Mouse (Mus musculus): Measurements from ENCODE around the gene Ap1g2.

Ap1g2 gene

DNA sequence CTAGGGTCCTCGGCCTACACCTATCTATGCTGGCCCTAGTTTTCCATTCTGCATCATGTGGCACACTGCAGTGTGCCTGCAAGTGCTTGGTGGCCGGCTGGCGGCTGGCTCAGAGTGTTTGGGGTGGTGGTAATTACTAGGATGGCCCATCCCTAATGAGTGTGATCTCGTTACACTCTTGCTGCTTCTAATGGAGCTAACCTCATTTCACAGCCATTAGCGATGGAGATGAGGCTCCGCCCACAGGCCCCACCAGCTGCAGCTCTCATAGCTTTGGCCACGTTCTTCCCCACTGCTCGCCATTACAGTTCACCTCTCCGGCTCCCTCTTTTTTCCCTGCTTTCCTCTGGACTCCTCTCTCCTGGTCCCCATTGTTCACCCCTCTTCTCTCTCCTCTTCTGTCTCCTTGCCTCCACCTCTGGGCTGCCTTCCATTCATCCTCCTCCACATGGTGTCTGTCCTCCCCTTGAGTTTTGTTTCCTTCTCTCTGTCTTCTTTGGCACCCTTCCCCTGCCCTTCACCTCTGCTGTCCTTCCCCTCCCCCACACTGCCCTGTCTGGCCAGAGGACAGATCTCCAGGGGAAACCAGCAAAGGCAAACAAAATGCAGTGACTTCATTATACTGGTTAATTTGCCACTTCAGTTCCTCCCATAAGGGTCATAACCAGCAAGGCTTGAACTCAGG, 20.9 kb downstream of the Ap1g2 start:
- DNase-seq = no peak

DNA sequence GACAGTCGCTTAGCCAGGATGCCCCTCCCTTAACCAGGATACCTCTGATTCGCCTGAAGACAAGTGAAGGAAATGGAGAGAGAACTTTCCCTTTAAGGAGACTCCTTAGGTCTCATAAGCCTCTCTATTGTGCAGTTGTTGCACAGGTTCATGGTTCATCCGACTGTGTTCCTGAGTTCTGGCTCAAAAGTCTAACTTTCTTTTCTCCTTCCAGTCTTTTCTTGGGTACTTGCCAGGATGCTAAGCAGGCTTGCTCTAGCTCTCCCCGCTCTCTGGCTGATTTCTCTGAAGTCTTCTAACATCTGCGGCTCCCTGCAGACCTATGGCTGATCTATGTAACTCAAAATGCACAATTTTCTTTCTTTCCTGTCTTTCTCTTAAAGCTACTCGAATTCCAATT, 22.9 kb downstream of the Ap1g2 start:
- DNase-seq = no peak

DNA sequence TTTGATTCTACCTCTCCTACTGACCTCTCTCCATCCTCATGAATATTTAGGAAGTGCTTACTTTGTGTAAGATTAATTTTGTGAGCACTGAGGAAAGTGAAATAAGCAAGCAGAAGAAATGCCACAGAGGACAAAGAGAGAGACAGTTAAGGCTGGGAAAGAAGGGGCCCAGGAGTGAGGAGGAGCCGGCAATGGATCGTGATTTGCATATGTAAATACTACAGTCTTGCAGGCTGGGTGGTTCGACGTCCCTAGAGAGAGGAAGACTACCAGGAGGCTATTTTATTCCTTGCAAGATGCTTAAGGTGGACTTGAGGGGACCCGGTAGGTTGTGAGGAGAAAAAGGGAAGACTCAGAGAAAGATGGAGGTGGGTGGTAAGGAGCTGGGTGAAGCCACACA, 25.3 kb downstream of the Ap1g2 start:
- DNase-seq = no peak

DNA sequence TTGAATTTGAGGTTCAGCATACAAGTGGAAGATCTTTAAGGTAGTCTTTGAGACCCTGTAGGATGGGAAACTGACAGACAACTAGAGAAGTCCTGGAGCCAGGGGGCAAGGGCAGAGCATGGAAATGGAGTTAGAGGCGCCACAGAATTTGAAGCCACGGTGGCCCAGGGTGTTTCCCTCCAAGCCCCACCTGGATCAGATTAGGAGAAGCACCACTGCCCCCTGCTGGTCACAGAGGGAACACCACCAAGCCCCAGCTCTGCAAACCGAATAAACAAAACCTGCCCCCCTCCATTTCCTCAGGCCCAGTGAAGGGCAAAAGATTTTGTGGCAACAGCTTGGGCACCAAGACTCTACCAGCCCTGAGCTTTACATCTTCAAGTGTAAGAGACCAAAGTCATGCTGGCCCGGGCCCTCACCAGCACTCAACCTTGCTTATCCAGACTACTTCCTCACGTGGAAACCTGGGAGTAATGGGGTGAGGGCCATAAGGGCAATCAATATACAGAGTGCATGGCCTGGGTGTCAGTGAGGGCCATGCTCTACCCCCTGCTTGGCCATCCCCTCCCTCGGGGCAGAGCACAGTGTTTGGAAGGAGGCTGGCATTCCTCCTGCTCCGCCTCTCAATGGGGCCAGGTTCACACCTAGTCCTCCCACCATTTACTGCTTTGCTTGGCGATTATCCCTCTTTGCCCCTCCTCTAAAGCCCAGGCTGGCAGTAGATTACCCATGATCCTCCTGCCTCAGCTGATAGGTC, 27.0 kb downstream of the Ap1g2 start:
- peak; percentile 86 for DNase-seq

DNA sequence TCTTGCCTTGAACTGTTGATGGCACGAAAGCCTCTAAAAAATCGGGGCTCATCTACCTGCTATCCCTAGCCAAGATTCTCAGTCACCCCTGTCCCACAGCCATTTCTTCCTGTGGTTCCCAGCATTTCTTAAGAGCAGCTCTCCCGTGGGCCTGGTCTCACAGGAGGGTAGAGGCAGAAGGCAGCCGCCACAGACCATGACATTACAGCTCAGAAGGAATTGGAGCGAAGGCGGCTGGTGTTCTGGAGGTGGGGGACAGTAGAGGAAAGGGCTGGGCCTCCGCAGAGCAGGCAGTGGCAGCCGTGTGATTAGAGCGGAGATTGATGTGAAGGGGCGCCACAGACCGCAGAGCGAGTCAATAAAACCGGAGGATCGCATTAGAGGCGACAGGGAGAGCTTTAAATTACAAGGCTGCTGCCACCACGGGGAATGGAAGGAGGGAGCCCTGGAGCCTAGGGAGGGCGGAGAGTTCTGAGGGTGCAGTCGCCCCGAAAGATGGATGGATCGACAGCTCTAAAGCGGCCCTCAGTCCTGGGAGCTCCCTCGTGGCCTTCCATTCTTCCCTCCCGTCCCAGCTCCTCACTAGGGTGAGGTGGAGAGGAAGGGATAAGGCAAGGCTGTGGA, 27.9 kb downstream of the Ap1g2 start:
- DNase-seq = no peak

DNA sequence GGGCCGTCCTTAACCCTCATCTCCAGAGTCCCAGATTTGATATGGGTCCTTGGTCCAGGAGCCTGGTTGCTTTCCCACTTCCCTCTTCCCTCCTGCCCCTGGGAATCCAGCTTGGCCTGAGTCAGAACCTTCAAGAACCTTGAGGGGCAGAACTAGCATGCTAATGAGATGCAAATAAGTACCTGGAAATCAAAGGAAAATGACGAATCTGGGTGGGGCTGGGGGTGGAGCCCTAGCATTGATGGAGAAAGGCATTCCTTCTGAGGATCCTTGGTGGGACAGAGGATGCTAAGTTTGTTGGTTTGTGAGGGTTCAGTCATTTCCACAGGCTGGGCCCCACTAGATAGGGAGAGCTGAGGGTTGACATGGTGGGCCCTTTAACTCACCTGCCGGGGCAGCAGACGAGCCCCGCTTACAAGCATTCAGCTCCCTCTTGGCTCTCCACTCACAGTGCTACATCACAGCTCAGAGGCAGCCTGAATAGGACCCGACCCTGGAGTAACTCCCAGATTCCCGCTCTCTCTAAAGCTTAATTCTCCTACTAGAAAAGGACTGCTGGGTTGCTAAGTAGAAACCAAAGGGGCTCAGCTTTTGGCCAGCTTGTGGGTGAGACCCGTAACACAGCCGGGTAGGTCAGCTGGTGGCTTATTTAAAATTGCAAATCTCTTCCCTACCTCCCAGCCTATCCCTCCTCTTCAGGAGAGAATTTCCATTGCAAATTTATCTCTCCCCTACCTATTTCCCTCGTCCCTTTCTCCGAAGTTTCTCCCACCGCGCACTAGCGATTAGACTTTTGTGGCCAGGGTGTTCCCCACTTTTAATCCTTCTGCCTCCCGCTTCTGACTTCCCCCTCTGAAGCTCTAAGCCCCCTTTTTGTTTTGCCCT, 28.7 kb downstream of the Ap1g2 start:
- no peak for DNase-seq

DNA sequence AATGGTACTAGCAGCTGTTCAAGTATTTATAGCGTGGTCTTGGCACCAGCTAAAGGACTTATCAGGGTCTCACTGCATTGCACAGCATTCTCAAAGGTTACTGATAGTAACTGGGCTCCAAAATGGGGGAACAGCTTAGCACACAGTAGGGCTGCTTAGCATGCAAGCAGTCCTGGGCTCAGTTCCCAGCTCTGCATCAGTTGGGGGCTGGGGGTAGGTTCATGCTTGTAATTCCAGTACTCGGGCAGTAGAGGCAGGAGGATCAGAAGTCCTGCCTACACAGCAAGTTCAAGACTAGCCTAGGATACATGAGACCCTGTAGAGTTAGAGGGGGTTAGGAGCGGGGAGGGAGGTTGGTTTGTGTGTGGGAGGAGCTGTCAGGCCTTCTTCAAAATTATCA, 29.4 kb downstream of the Ap1g2 start:
- DNase-seq = no peak

DNA sequence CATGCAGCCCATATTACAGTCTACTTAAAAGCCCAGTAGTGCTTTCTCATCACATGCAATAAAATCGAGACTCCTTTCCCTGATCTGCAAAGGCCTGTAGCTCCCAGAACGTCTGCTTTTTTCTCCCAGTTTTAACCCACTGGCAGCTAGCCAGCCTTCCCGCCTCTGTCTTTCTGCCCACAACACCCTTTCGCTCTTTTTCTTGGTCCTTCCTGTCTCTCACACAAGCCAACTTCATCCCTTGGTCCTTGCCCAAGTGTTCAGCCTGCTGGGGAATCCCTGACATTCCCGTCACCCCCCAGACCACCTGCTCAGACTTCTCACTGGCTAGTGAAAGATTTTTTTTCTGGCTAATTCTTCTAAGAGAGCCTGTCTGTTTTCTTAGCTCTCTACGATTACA, 30.2 kb downstream of the Ap1g2 start:
- no peak for DNase-seq

DNA sequence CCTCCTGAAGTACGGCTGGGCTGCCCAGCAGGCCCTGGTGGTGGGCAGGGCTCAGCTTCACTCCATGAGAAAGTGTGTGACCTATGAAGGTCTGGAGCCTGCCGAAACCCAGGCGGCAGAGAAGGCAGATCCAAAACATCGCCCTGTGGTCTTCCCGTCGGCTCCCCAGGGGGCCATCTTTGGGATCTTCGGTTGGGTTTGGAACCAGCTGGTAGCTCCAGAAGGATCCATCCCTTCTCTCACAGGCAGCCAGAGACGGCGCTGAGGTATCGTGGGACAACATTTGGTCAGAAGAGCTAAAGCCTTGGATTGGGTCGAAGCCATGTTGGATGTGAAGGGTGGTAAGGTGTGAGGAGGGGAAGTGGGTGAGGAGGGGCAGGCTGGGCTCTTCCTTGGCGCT, 32.0 kb downstream of the Ap1g2 start:
- no peak for DNase-seq

DNA sequence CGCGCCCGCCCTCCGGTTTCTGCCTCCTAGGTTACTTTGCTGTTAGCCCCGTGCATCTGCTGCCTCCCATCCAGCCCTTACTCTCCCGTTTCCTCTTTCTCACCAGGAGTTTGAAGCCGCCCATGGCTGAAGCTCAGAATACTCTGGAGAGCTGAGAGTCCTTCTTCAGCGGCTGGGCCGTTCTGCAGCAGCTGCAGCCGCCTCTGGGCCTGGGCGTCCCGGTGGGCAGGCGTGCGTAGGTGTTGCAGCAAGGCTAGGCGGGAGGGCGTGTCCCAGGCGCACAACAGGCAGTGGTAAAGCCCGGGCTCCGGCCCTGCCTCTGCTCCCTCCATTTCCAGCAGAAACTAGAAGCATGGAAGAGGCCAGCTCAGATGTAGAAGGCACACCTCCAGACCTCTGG, 34.6 kb downstream of the Ap1g2 start:
- DNase-seq = no peak

DNA sequence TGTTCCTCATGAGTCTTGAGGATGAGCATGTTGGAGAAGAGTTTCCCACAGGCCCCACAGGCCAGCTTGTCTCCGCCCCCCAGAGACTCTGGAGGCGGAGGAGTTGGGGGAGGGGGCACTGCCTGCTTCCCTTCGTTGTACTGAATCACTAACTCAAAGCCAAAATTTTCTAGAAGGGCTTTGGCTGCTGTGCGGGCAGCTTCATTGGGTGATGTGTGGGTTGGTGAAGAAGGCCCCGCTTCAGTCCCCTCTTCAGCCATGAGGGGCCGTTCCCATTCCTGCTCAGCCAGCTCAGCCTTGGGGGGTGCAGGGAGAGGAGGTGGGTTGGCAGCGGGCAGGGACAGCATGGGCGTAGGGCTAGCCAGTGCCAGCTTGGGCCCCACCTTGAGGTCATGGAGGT, 40.4 kb downstream of the Ap1g2 start:
- no peak for DNase-seq

DNA sequence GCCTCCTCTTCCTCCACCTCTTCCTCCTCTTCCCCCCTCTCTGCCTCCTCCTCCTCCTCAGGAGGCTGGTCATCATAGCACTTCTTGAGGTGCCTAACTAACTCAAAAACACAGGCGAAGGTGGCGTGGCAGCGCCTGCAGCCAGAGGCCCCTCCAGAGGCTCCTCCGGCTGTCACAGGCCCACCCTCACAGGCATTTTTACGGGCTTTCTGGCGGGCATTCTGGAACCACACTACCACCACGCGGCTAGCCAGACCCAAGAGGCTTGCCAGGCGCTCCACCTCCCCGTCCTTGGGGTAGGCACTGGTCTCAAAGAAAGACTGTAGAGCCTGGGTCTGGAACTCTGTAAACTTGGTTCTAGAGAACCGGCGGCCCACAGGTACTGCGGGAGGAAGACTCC, 41.0 kb downstream of the Ap1g2 start:
- DNase-seq = no peak

DNA sequence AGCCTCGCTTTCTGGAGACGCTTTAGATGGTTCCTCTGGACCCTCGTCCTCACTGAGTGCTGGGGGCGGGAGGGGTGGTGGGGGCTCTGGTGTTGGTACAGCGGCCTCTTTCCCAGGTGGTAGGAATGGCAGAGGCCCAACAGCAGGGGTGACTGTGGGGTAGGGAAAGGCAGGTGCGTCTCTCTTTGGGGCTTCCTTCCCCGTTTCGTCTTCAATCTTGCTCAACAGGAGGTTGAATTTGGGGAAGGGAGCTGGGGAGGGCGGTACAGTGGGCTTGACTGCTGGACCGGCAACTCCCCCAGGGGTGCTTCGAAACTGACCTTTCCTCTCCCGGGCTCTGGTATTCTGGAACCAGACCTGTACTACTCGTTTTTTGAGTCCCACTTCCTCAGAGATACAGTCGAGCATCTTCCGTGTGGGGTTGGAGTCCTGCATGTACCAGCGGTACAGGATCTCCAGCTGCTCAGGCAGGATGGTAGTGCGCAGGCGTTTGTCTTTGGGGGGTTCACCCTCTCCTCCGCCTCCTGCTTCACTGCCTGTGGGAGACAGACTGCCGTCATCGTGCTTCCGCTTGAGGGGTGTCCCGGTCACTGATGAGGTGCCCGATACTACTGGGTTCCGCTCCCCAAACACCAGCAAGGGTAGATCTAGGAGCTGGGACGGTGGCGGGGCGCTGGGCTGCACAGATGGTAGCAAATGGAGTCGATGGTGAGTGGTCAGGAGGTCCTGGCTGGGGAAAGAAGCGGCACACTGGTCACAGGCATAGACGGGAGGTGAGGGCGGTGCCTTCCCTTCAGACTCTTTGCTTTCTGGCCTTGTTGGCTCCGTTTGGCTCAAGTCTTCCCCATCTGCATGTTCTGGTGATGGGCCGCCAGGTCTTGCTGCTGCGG, 41.7 kb downstream of the Ap1g2 start:
- DNase-seq = peak; percentile 67

DNA sequence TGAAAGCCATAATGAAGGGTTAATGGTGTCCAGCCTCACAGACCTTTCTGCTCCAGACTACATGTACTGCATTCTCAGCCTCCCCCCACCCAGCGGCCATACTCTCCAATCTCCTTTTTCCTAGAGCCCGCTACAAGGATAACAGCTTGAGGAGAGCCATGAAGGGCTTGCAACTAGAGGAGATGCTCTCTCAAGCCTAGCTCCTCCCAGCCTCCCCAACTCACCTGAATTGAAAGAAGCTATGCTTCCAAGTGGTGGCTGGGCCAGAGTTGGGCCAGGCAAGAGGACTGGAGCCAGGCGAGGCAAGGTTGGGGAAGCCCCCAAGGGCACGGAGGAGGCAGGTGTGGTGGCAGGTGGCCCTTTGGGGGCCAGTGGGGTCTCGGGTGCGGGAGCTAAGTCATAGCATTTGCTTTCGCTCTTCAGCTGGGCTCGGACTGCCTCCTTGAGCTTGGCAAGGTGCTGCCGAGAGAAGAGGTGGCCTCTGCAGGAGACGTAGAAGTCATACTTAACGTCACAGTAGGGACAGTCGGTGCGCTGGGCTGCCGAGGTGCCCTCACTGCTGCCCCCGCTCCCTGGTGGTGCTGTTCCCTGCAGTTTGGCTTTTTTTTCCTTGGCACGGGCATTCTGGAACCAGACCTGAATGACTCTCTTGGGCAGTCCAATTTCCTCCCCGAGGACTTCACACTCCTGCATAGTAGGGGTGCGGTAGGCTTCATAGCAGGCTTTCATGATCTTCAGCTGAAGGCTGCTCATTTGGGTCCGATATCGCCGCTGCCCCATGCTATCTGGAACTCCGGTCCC, 42.6 kb downstream of the Ap1g2 start:
- DNase-seq = peak; percentile 61

DNA sequence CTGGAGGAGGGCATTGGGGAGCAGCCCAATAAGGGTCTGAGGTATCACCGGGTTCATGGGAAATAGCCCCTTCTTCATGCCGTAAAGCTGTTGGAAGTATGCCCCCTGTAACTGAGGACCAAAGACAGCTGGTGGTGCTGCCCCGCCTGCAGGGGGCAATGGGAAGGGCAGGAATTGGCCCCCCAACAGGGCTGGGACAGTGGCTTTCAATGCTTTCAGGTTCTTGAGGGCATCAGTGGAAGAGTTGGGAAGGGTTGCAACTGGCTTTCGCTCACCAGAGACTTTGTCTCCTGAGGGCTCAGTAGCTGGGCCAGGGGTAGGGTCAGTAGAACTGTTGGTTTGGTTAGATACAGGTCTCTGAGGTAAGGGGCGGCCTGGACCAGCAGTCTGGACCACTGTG, 43.3 kb downstream of the Ap1g2 start:
- DNase-seq = no peak

DNA sequence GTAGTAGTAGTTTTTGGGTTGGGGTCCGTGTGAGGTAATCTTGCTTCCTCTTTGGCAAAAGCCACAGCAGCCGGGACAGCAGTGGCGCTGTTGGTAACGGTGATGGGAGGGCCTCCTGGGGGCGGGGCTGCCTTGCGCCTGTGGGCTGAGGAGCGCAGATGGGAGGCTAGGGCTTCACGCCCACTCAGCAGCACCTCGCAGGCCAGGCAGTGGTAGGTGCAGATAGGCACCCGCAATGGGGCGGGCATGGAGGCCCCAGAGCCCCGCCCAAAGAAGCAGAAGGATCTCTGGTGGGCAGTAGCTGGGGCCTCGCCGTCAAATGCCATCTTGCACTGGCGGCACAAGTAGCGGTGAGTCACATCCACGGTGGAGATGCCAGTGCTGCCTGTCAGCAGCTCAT, 43.8 kb downstream of the Ap1g2 start:
- peak; percentile 74 for DNase-seq

DNA sequence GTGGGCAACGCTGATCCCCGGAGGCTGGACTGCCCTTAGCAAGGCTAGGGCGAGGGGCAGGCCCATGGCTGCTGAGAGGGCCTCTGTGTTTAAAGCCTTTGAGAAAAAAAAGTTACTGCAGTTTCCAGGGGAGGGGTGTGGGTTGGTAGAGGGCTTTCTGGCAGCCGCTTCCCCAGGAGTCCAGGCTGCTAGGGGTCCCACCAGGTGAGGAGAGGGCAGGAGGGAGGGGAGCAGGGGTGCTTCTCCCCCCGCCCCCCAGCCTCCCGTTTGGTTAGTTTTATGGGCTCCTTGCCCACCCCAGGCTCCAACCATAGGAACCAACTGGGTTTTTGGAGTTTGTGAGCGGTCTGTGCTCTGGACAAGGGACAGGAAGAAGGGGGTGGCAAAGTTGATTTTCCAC, 44.5 kb downstream of the Ap1g2 start:
- DNase-seq = no peak

DNA sequence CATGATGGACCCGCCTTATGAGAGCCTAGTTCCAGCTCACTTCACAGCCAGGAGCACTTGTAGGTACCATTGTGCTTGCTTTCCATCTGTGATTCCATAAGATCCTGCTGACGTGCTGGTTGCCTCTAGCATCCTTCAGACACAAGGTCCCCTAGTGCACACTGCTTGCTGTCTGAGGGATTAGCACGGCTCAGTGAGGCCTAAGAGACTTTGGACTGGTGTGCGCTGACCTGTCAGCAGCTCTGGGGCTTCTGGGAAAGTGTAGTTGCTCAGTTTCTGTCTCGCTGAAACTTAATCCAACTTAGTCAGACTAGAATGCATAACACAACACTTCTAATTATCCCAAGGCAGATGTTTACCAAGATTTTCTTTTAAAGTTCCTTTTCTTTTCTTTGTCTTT, 46.5 kb downstream of the Ap1g2 start:
- DNase-seq = no peak

DNA sequence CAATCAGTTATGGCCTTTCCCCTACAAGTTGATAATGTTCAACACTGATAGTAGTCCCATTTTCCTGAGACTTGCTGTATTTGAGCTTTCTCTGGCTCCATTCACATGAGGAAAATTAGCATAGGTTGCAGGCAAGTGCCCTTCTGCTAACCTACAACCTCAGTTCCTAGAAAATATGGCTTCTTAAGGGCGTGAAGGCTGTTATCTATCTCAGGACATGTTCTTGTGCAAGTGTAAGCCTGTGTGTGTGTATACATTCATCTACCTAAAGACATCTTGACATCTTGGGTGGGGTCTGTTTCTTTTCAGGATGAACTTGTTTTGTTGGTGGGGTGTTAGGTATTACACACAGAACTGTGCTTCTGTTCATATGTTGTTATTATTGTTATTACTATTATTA, 47.4 kb downstream of the Ap1g2 start:
- no peak for DNase-seq

DNA sequence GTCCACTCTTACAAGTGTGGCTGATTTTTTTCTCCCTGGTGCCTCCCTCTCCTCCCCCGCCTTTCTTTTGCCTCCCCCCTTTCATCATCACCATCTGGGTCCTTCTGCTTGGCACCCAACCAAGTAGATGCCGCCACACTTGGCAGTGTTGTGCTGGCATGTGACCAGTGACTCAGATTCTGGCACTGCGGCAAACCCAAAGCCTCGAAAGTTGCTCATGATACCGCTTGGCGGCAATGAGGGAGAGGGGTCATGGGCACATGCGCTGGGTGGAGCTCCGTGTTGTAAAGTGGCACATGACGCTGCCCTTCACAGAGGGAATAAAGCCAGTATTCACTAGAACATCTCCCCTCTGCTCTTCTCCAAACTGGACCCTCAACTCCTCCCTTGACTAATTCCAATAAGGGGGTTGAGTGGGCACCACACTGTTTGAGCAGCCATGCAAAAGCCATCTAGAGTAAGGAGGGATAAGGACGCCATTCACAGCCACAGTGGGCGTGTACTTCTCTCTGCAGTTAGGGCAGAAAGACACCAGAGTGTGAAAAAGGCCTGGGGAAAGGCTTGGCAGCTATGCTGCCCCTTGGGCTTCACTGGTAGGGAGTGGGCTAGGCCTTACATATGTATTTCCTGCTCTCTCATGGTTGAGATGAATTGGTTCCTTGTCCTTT, 51.1 kb downstream of the Ap1g2 start:
- peak; percentile 96 for DNase-seq

Measured in cerebellum, adult 8-10 months (tissue).